Mouse (Mus musculus): ENCODE results near the gene Kcna6. TPM values are rescaled to one million over a fixed set of nuclear protein-coding genes. Genes with fewer than 3 reads are reported as not detected.

Gene Kcna6
- polyA plus RNA-seq, 1 experiment from 2014 or later, result 0.05 TPM

DNA sequence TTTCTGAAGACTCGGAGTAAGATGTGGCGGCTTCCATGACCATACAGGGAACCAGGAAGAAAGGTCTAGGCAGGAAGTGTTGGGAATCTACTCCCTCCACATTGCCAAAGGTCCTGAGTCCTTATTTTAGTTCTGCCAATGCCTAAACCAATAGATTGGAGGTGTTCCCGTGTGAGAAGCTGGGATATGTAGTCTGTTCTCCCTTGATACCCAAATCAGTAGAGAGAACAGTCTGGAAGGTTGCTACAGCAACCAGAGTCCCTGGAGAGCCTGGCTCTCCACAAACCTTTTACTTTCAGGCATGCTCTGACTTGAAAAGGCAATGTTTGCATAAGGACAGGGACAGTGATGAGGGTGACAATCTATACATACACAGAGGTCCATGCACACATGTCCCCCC is 4.7 kb downstream of the Kcna6 start:
- DNase-seq (ENCODE audit: low read depth, low spot score) (no peak), ATAC-seq (no peak)
- TF ChIP-seq CTCF (IDR thresholded peaks at IDR 0.05), result no peak
- H3K27me3 ChIP-seq, result peaks cover 46% of the 10 kb centered on the region
- in situ Hi-C loops (cut with MboI; ENCODE audit: low pct_unique_long_range_greater_than_20kb), result no loop called here
- POLR2A ChIA-PET, result interaction anchor here (0.6 kb wide), 1 partner anchor 721 kb away, joined by 3 read pairs; no protein-coding TSS in a partner anchor
- CTCF ChIA-PET, result no interaction called here

DNA sequence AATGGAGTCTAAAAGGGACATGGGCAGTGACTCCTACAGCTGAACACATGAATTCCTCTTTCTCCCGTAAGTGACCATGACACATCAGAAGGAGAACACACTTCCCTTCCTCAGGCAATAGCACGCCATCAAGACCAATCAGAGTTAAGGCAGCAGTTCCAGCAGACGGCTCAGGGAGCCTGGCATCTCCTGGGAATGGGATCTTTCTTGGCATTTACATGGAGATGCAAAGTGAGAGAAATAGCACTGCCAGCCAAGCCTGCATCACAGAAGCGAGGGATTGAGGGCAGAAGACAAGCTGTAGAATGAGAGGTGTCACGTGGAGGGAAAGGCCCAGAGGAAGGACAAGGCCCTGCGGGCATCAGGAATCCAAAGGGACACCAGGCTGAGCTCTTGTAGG is 7.8 kb downstream of the Kcna6 start:
- no peak for DNase-seq (ENCODE audit: low read depth, low spot score)
- in situ Hi-C loops (cut with MboI; ENCODE audit: low pct_unique_long_range_greater_than_20kb), result no loop called here
- H3K27me3 ChIP-seq, result peaks cover 38% of the 10 kb centered on the region
- TF ChIP-seq CTCF (IDR thresholded peaks at IDR 0.05), result no peak
- ChIA-PET CTCF (no interaction called here), POLR2A (no interaction called here)
- ATAC-seq, result no peak

- DNase-seq (ENCODE audit: low read depth, low spot score), result no peak
- no peak for ATAC-seq
- CTCF ChIA-PET, result no interaction called here
- POLR2A ChIA-PET, result no interaction called here
- H3K27me3 ChIP-seq, result peaks cover 36% of the 10 kb centered on the region
- TF ChIP-seq CTCF (IDR thresholded peaks at IDR 0.05), result no peak
- in situ Hi-C loops (cut with MboI; ENCODE audit: low pct_unique_long_range_greater_than_20kb), result no loop called here
These were observed 11.7 kb downstream of the Kcna6 start for GRCm38 (mm10) chr6:126728803-126729202.

- no peak for TF ChIP-seq CTCF (IDR thresholded peaks at IDR 0.05)
- ChIA-PET CTCF (no interaction called here), POLR2A (no interaction called here)
- peaks cover 45% of the 10 kb centered on the region for H3K27me3 ChIP-seq
- in situ Hi-C loops (cut with MboI; ENCODE audit: low pct_unique_long_range_greater_than_20kb), result no loop called here
- ATAC-seq (no peak), DNase-seq (ENCODE audit: low read depth, low spot score) (no peak)
These were observed 21.9 kb downstream of the Kcna6 start for GRCm38 (mm10) chr6:126718423-126719087.

- POLR2A ChIA-PET, result no interaction called here
- in situ Hi-C loops (cut with MboI; ENCODE audit: low pct_unique_long_range_greater_than_20kb), result no loop called here
- TF ChIP-seq CTCF (IDR thresholded peaks at IDR 0.05), result no peak
- DNase-seq (ENCODE audit: low read depth, low spot score) (no peak), ATAC-seq (no peak)
- H3K27me3 ChIP-seq, result peaks cover 36% of the 10 kb centered on the region
- CTCF ChIA-PET, result no interaction called here
These were observed 27.9 kb downstream of the Kcna6 start for GRCm38 (mm10) chr6:126712531-126712930.

DNA sequence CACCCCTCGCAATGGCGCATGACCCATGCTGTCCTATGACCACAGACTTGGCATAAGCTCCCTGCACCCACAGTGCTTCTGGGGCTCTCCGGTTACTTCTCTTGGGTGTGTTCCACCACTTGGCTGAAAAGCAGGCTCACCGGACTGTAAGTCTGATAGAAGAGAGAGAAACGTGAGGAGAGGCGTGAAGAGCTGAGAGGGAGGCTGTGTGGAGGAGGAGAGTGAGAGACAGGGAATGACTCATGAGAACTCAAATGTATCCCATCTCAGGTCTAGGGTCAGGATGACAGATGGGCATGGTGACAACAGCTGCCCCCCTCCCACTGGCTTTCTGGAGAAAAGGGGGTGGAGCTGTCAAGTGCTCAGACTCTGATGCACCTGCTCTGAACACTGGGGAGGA is 34.5 kb downstream of the Kcna6 start:
- in situ Hi-C loops (cut with MboI; ENCODE audit: low pct_unique_long_range_greater_than_20kb), result loop anchor here (5.0 kb wide), 2 partner anchors 144 to 209 kb away; no protein-coding TSS in a partner anchor
- TF ChIP-seq CTCF (IDR thresholded peaks at IDR 0.05), result no peak
- ChIA-PET POLR2A (interaction anchor here (0.6 kb wide), 1 partner anchor 208 kb away, joined by 3 read pairs; no protein-coding TSS in a partner anchor), CTCF (interaction anchor here (1.0 to 8.4 kb wide), 6 partner anchors 15 to 206 kb away, joined by 3 to 84 read pairs (median 8); no protein-coding TSS in a partner anchor)
- no peak for ATAC-seq
- no peak for DNase-seq (ENCODE audit: low read depth, low spot score)
- H3K27me3 ChIP-seq, result peaks cover 50% of the 10 kb centered on the region

DNA sequence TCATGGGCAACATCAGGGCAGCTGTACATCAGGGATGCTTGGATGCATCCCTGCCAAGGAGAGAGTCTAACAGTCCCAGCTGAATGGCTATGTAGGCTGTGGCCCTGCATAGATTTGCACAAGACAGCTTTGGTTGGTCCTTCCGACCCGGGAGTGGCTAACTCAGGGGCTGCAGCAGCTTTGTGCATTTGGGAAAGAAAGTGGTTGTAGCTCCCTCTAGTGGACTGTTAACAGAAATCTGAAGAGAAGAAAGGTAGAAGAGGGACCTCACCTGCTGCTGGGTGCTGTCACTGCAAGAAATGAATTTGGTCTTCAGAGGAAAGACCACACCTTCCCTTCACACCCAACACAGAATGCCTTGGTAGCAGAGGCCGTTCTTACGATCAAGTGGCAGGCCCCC is 36.0 kb downstream of the Kcna6 start:
- ATAC-seq (peak; percentile 27), DNase-seq (ENCODE audit: low read depth, low spot score) (no peak)
- POLR2A ChIA-PET, result no interaction called here
- TF ChIP-seq CTCF (IDR thresholded peaks at IDR 0.05), result peak; percentile 63
- peaks cover 48% of the 10 kb centered on the region for H3K27me3 ChIP-seq
- CTCF ChIA-PET, result interaction anchor here (1.0 to 8.4 kb wide), 7 partner anchors 14 to 205 kb away, joined by 3 to 84 read pairs (median 7); no protein-coding TSS in a partner anchor
- in situ Hi-C loops (cut with MboI; ENCODE audit: low pct_unique_long_range_greater_than_20kb), result no loop called here

- H3K27me3 ChIP-seq, result peaks cover 34% of the 10 kb centered on the region
- DNase-seq (ENCODE audit: low read depth, low spot score) (peak; percentile 4), ATAC-seq (no peak)
- TF ChIP-seq CTCF (IDR thresholded peaks at IDR 0.05), result peak; percentile 96
- ChIA-PET CTCF (interaction anchor here (1.0 to 8.4 kb wide), 8 partner anchors 8 to 202 kb away, joined by 3 to 84 read pairs (median 4); no protein-coding TSS in a partner anchor), POLR2A (interaction anchor here (0.6 kb wide), 1 partner anchor 152 kb away, joined by 3 read pairs; no protein-coding TSS in a partner anchor)
- in situ Hi-C loops (cut with MboI; ENCODE audit: low pct_unique_long_range_greater_than_20kb), result no loop called here
These were observed 38.4 kb downstream of the Kcna6 start for GRCm38 (mm10) chr6:126702116-126702515.

- TF ChIP-seq CTCF (IDR thresholded peaks at IDR 0.05), result no peak
- ChIA-PET CTCF (interaction anchor here (1.0 to 8.4 kb wide), 6 partner anchors 79 to 201 kb away, joined by 3 to 84 read pairs (median 6); no protein-coding TSS in a partner anchor), POLR2A (no interaction called here)
- H3K27me3 ChIP-seq, result peaks cover 34% of the 10 kb centered on the region
- no peak for ATAC-seq
- no peak for DNase-seq (ENCODE audit: low read depth, low spot score)
- in situ Hi-C loops (cut with MboI; ENCODE audit: low pct_unique_long_range_greater_than_20kb), result no loop called here
These were observed 39.3 kb downstream of the Kcna6 start for GRCm38 (mm10) chr6:126701196-126701595.

DNA sequence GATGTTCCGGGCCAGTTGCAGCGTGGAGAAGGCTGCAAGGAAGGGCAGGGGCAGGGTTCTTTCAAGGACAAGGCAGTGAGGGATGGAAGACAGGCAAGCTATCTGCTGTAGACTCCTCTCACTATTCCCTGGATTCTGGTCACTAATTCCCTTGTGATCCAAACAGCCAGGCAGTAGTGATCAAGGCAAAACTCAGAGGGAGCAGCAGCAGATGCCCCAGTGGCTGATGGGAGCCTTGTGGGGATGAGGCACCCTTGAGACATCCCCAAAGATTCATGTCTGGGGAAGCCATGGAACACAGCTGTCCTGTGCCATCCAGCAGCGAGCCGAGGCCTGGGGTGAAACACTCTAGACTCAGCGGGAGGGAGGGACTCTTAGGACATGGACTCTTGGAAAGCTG is 40.5 kb downstream of the Kcna6 start:
- H3K27me3 ChIP-seq, result peaks cover 36% of the 10 kb centered on the region
- DNase-seq (ENCODE audit: low read depth, low spot score) (no peak), ATAC-seq (no peak)
- TF ChIP-seq CTCF (IDR thresholded peaks at IDR 0.05), result no peak
- in situ Hi-C loops (cut with MboI; ENCODE audit: low pct_unique_long_range_greater_than_20kb), result no loop called here
- ChIA-PET CTCF (interaction anchor here (8.4 kb wide), 1 partner anchor 136 kb away, joined by 84 read pairs; no protein-coding TSS in a partner anchor), POLR2A (no interaction called here)

DNA sequence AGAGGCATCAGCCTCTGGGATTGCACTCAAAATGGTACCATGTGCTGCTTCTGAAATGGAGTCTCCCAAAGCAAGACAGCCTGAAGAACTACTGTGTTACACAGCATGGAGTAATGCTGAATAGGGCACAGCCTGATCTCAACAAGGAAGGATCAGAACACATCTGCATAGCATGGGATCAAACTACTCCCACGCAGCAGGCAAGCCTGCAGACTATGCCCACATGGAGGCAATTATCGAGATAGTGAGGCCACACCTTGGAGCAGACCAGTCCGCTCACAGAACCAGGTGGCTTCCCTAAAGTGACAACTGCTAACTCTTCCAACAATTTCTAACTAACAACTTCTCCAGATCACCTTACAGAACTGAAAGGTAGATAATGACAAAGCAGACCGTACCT is 53.4 kb downstream of the Kcna6 start:
- DNase-seq (ENCODE audit: low read depth, low spot score) (no peak), ATAC-seq (no peak)
- CTCF ChIA-PET, result no interaction called here
- TF ChIP-seq CTCF (IDR thresholded peaks at IDR 0.05), result no peak
- peaks cover 20% of the 10 kb centered on the region for H3K27me3 ChIP-seq
- POLR2A ChIA-PET, result no interaction called here
- in situ Hi-C loops (cut with MboI; ENCODE audit: low pct_unique_long_range_greater_than_20kb), result no loop called here

Data from Patski (cell line).